Mouse (Mus musculus): Measurements from ENCODE around the gene Kdm2b.

- TF ChIP-seq GATA1 (IDR thresholded peaks at IDR 0.05; ENCODE audit: borderline replicate concordance, low read length), result no peak
- no peak for TF ChIP-seq FLI1 (IDR thresholded peaks at IDR 0.05; ENCODE audit: low read length)
Observed at GRCm38 (mm10) chr5:122920557-122920956, 69.1 kb downstream of the Kdm2b start.

Data from megakaryocyte, embryonic 14.5 days (primary cell).